Mouse (Mus musculus) kidney, postnatal 0 days (tissue): ENCODE results near the gene Ireb2. TPM values are rescaled to one million over a fixed set of nuclear protein-coding genes. Genes with fewer than 3 reads are reported as not detected.

Source experiments
- ATAC-seq: fragments of 200-750 bp; cut with Nextera tagmentation; replicated peaks from 2 replicates; pipeline ENCODE4 v1.8.0; 2017; ENCODE audit warnings: low read depth, moderate number of reproducible peaks, moderate TSS enrichment, moderate library complexity; ENCODE audit not compliant: low FRiP score
- DNase-seq: peaks from one replicate; pipeline ENCODE4 v3.0.0-alpha.2; 2016; ENCODE audit warnings: low spot score
- H3K27ac ChIP-seq: fragments of 300-500 bp; sonication (generic); 2 replicates; pipeline ENCODE4 v1.5.1; 2014; ENCODE audit warnings: mild to moderate bottlenecking
- H3K27me3 ChIP-seq: fragments of 300-500 bp; sonication (generic); 2 replicates; pipeline ENCODE4 v1.6.1; 2014; ENCODE audit warnings: low read length, mixed read lengths; ENCODE audit not compliant: insufficient read depth
- H3K36me3 ChIP-seq: fragments of 300-500 bp; sonication (generic); 2 replicates; pipeline ENCODE4 v1.6.1; 2014; ENCODE audit warnings: low read length, mixed read lengths; ENCODE audit not compliant: insufficient read depth
- H3K4me1 ChIP-seq: fragments of 300-500 bp; sonication (generic); replicated peaks from 2 replicates; pipeline ENCODE4 v1.6.1; 2014; ENCODE audit warnings: antibody characterized with exemption, low read length, mixed read lengths; ENCODE audit not compliant: insufficient read depth
- H3K4me2 ChIP-seq: fragments of 300-500 bp; sonication (generic); 2 replicates; pipeline ENCODE4 v1.6.1; 2014; ENCODE audit warnings: mild to moderate bottlenecking, low read length, moderate library complexity, mixed read lengths
- H3K4me3 ChIP-seq: fragments of 300-500 bp; sonication (generic); replicated peaks from 2 replicates; pipeline ENCODE4 v1.5.1; 2014; ENCODE audit warnings: low read depth, low read length
- H3K9ac ChIP-seq: fragments of 300-500 bp; sonication (generic); 2 replicates; pipeline ENCODE4 v1.6.1; 2014; ENCODE audit warnings: low read depth, low read length
- H3K9me3 ChIP-seq: fragments of 300-500 bp; sonication (generic); replicated peaks from 2 replicates; pipeline ENCODE4 v1.6.1; 2016; ENCODE audit warnings: low read length, inconsistent platforms, mixed read lengths
- CTCF ChIP-seq: IDR thresholded peaks from 2 replicates; pipeline ENCODE4 v1.5.1; 2016; ENCODE audit warnings: antibody characterized with exemption, low read depth, mild to moderate bottlenecking, moderate library complexity
- WGBS: fragments of 180-500 bp; shearing (Covaris S2); extraction: QIAGEN DNeasy Blood & Tissue Kit; methylation state at CpG from one replicate; pipeline ENCODE4 v1.1.7; 2014; 5-methylcytosine and 5-hydroxymethylcytosine counted together
- polyA plus RNA-seq: library from polyadenylated mRNA; unstranded; fragments of >200 nt; fragmentation: Nextera tagmentation; extraction: Ambion mirVana; gene quantifications from 2 replicates; pipeline ENCODE4 v1.2.1, GENCODE M21; 2015

Ireb2 gene
- polyA plus RNA-seq, 1 experiment from 2014 or later, result 23.4 TPM

DNA sequence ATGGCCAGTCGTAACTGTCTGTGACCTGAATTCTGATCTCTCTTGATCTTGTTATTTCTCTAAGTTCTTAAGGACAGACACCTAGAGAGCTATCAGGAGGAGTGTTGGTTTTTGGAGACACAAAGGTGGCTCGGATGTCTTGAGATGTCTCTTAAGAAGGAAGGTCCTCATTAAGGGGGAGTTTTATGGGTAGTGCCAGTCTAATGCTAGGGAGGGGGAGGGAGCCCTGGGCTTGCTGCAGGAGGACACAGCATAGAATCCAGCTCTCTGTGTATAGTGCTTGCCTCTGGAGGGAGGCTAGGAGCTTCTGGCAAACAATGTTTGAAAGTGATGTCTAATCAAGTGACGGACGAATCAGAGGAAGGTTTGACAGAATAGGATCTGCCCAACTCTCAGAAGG lies 10.0 kb upstream of the Ireb2 start:
- peak; percentile 63; the same call in 1 of the 2 replicates for ATAC-seq

DNA sequence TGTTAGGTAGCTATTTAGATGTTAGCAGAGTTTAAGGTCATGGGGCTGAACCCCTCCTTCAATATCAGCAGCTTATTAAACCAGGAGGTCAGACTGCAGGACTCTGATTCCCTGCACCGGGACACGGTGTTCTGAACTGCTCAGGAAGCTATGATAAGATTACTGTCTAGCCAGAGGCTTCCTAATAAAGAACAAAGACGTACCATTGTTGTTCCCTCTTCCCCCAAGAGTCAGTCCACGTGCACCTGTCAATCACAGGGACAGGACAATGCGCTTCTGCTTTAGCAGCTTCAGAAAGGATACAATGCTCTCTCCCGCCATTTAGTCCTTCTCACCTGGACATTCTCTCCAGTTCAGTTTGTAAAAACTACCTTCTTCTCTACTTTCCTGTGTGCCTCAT lies 8.0 kb upstream of the Ireb2 start:
- TF ChIP-seq CTCF, result no peak
- Histone ChIP-seq H3K4me1 (no peaks in the 10 kb centered on the region), H3K4me3 (no peak overlapping the region), H3K36me3 (no peaks in the 10 kb centered on the region), H3K9ac (no peak overlapping the region), H3K27me3 (no peaks in the 10 kb centered on the region), H3K4me2 (no peak overlapping the region), H3K9me3 (no peaks in the 10 kb centered on the region), H3K27ac (no peak overlapping the region)
- no peak for ATAC-seq
- 53% methylated on average over 6 of the region's 6 CpGs for WGBS
- DNase-seq, result no peak

More for the DNA sequence above, 10.0 kb upstream of the Ireb2 start:
- H3K4me1 ChIP-seq, result no peaks in the 10 kb centered on the region
- H3K4me2 ChIP-seq, result no peak overlapping the region
- no peak overlapping the region for H3K9ac ChIP-seq
- no peaks in the 10 kb centered on the region for H3K9me3 ChIP-seq
- H3K4me3 ChIP-seq, result no peak overlapping the region
- 0 out of 2 replicates have a peak overlapping the region, but pooled peaks have one; percentile 14 for H3K27ac ChIP-seq
- peak; percentile 65 for DNase-seq
- WGBS, result 18% methylated on average over 4 of the region's 4 CpGs
- H3K36me3 ChIP-seq, result no peaks in the 10 kb centered on the region
- no peaks in the 10 kb centered on the region for H3K27me3 ChIP-seq
- no peak for TF ChIP-seq CTCF

DNA sequence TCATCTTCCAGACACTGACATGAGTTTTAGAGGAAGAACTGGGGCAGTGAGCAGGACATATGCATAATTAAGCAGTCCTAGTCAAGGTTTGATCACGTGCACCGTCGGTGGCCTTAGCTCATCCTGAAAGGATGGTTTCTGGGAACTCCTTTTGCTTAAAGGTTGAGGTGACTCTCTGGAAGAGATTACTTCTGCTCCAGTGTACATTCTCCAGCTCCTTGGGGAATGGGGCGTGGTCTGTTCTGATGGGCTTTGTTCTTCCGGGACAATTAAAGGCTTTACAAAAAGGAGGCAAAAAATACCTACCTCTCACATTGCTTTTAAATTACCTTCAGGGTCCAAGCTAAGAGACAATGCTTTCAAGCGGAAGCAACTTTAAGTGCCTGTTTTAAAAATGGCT lies 7.5 kb upstream of the Ireb2 start:
- WGBS, result 84% methylated on average over 6 of the region's 6 CpGs
- H3K4me2 ChIP-seq, result no peak overlapping the region
- H3K9me3 ChIP-seq, result no peaks in the 10 kb centered on the region
- no peak overlapping the region for H3K9ac ChIP-seq
- H3K4me3 ChIP-seq, result no peak overlapping the region
- no peak for TF ChIP-seq CTCF
- no peaks in the 10 kb centered on the region for H3K36me3 ChIP-seq
- no peak for DNase-seq
- no peaks in the 10 kb centered on the region for H3K27me3 ChIP-seq
- no peak overlapping the region for H3K27ac ChIP-seq
- H3K4me1 ChIP-seq, result no peaks in the 10 kb centered on the region
- no peak for ATAC-seq

DNA sequence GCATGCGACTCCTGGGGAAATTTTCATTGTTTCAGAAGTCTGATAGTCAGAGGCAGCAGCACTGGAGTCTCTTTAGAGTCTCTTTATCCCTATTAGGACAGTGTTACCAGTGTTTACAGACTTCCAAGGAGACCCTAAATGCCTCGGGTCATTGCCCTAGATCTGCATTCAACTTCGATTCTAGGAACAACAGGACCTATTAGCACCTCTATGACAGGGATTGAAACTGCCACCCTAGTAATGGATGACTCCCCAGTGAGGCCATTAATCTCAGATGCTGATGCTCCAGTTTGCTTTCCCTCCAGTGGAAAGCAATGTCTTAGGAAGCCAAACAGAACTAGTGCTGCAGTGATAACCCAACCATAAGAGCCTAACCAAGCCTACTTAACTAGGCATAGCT lies 6.1 kb upstream of the Ireb2 start:
- TF ChIP-seq CTCF, result no peak
- DNase-seq (no peak), ATAC-seq (no peak)
- Histone ChIP-seq H3K4me1 (no peaks in the 10 kb centered on the region), H3K9ac (no peak overlapping the region), H3K27ac (no peak overlapping the region), H3K9me3 (no peaks in the 10 kb centered on the region), H3K4me3 (no peak overlapping the region), H3K4me2 (no peak overlapping the region), H3K27me3 (no peaks in the 10 kb centered on the region), H3K36me3 (no peaks in the 10 kb centered on the region)
- WGBS, result 15% methylated on average over 3 of the region's 3 CpGs

DNA sequence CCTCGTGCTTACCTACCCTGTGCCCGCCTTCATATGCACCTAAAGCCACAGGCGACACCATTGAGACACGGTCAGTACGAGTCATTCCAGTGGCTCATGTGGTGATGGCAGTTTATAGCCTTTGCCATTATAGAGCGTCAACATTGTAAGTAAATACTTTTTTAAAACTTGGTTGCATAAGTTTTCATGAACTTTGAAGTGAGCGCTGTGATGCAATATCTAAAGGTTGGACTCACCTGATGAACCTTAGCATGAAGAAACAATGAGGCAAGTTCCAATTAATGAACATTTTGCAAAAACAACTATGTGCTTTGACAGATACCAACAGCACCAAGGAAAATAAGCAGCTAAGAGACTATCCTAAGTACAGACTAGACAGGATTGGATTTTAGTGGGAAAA lies 3.1 kb upstream of the Ireb2 start:
- no peaks in the 10 kb centered on the region for H3K27me3 ChIP-seq
- no peak overlapping the region for H3K27ac ChIP-seq
- WGBS, result 82% methylated on average over 7 of the region's 7 CpGs
- no peak overlapping the region for H3K4me2 ChIP-seq
- no peaks in the 10 kb centered on the region for H3K9me3 ChIP-seq
- no peak overlapping the region for H3K4me3 ChIP-seq
- DNase-seq (no peak), ATAC-seq (no peak)
- 0 out of 2 replicates have a peak, but pooled peaks cover 9% of the 10 kb centered on the region for H3K4me1 ChIP-seq
- H3K36me3 ChIP-seq, result no peaks in the 10 kb centered on the region
- H3K9ac ChIP-seq, result no peak overlapping the region
- TF ChIP-seq CTCF, result no peak

DNA sequence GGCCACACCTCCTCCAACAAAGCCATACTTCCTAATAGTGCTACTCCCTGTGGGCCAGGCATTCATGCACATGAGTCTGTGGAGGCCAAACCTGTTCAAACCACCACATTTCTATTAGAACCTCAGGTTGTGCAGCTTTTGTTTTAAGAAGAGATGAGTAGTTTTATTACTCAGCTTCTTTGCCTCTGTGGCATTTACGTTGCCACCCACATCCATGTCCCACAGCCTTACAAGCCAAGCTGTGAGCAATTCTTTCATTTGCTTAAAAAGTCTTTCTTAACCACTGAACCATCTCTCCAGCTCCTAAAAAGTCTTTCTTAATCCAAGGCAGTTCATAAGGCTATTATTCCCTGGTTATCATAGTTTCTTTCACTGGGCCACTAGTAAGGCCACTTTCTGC lies 15.2 kb downstream of the Ireb2 start:
- no peak overlapping the region for H3K27ac ChIP-seq
- DNase-seq, result no peak
- H3K4me2 ChIP-seq, result no peak overlapping the region
- no peak for ATAC-seq
- H3K4me3 ChIP-seq, result no peak overlapping the region
- peaks cover 29% of the 10 kb centered on the region for H3K36me3 ChIP-seq
- H3K27me3 ChIP-seq, result no peaks in the 10 kb centered on the region
- H3K4me1 ChIP-seq, result no peaks in the 10 kb centered on the region
- H3K9me3 ChIP-seq, result no peaks in the 10 kb centered on the region
- no peak overlapping the region for H3K9ac ChIP-seq
- no peak for TF ChIP-seq CTCF
- WGBS, result 92% methylated on average over 1 of the region's 1 CpGs

DNA sequence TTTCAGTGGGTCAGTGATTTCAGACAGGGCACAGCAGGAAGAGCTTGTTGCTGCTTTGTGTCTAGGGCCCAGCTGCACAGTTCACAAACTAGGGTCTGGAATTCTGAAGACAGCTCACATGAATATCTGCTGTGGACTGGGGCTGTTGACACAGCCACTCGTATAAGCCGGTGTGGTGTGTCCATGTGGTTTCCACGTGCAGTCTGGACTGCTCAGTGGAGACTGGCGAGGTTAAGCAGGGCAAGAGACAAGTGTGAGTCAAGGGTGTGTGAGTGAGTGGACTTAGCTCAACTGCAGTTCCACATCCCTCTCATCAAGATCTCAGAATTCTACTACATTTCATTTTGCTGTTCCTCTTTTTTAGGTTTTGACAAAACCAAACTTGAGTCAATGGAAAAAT lies 28.5 kb downstream of the Ireb2 start:
- H3K27ac ChIP-seq, result no peak overlapping the region
- no peak for DNase-seq
- H3K9me3 ChIP-seq, result no peaks in the 10 kb centered on the region
- 73% methylated on average over 4 of the region's 4 CpGs for WGBS
- no peaks in the 10 kb centered on the region for H3K27me3 ChIP-seq
- no peak overlapping the region for H3K9ac ChIP-seq
- no peak overlapping the region for H3K4me2 ChIP-seq
- no peaks in the 10 kb centered on the region for H3K4me1 ChIP-seq
- peaks cover 27% of the 10 kb centered on the region for H3K36me3 ChIP-seq
- no peak for ATAC-seq
- no peak for TF ChIP-seq CTCF
- no peak overlapping the region for H3K4me3 ChIP-seq
